Mouse (Mus musculus): ENCODE measurements at regions not wholly inside any gene's neighbourhood (a gene's known extent, or its start where the extent isn't known, plus 50 kb on each side); places are given as distances from the start of the nearest gene placed in this dataset.

GRCm38 (mm10) chr11:114448776-114449401 lies 219.4 kb upstream of the Rpl38 start:
- H3K36me3 ChIP-seq (ENCODE audit: control insufficient read depth, insufficient read depth, low read length, poor library complexity, severe bottlenecking), result no peaks in the 10 kb centered on the region
- no peaks in the 10 kb centered on the region for H3K27me3 ChIP-seq (ENCODE audit: control insufficient read depth, insufficient read depth, low read length, poor library complexity, severe bottlenecking)
- no peak for DNase-seq (ENCODE audit: low read depth, low spot score)

- no peak for DNase-seq (ENCODE audit: low read depth, low spot score)
- no peaks in the 10 kb centered on the region for H3K27me3 ChIP-seq (ENCODE audit: control insufficient read depth, insufficient read depth, low read length, poor library complexity, severe bottlenecking)
Measured at GRCm38 (mm10) chr11:114447461-114447847, 220.9 kb upstream of the Rpl38 start.

GRCm38 (mm10) chr11:114446617-114447460 lies 221.5 kb upstream of the Rpl38 start:
- peak; percentile 78 for DNase-seq (ENCODE audit: low read depth, low spot score)
- no peaks in the 10 kb centered on the region for H3K36me3 ChIP-seq (ENCODE audit: control insufficient read depth, insufficient read depth, low read length, poor library complexity, severe bottlenecking)
- H3K27me3 ChIP-seq (ENCODE audit: control insufficient read depth, insufficient read depth, low read length, poor library complexity, severe bottlenecking), result no peaks in the 10 kb centered on the region

More at GRCm38 (mm10) chr11:114447461-114447847, 220.9 kb upstream of the Rpl38 start:
- no peaks in the 10 kb centered on the region for H3K36me3 ChIP-seq (ENCODE audit: control insufficient read depth, insufficient read depth, low read length, poor library complexity, severe bottlenecking)

GRCm38 (mm10) chr11:114446075-114446616 lies 222.2 kb upstream of the Rpl38 start:
- no peak for DNase-seq (ENCODE audit: low read depth, low spot score)
- Histone ChIP-seq H3K36me3 (ENCODE audit: control insufficient read depth, insufficient read depth, low read length, poor library complexity, severe bottlenecking) (no peaks in the 10 kb centered on the region), H3K27me3 (ENCODE audit: control insufficient read depth, insufficient read depth, low read length, poor library complexity, severe bottlenecking) (no peaks in the 10 kb centered on the region)

- Histone ChIP-seq H3K36me3 (ENCODE audit: control insufficient read depth, insufficient read depth, low read length, poor library complexity, severe bottlenecking) (no peaks in the 10 kb centered on the region), H3K27me3 (ENCODE audit: control insufficient read depth, insufficient read depth, low read length, poor library complexity, severe bottlenecking) (no peaks in the 10 kb centered on the region)
- no peak for DNase-seq (ENCODE audit: low read depth, low spot score)
Measured at GRCm38 (mm10) chr11:114444211-114444610, 224.1 kb upstream of the Rpl38 start.

- Histone ChIP-seq H3K36me3 (ENCODE audit: control insufficient read depth, insufficient read depth, low read length, poor library complexity, severe bottlenecking) (no peaks in the 10 kb centered on the region), H3K27me3 (ENCODE audit: control insufficient read depth, insufficient read depth, low read length, poor library complexity, severe bottlenecking) (no peaks in the 10 kb centered on the region)
- DNase-seq (ENCODE audit: low read depth, low spot score), result peak; percentile 18
Measured at GRCm38 (mm10) chr11:114443444-114443843, 224.9 kb upstream of the Rpl38 start.

- Histone ChIP-seq H3K27me3 (ENCODE audit: control insufficient read depth, insufficient read depth, low read length, poor library complexity, severe bottlenecking) (no peaks in the 10 kb centered on the region), H3K36me3 (ENCODE audit: control insufficient read depth, insufficient read depth, low read length, poor library complexity, severe bottlenecking) (no peaks in the 10 kb centered on the region)
- DNase-seq (ENCODE audit: low read depth, low spot score), result no peak
Measured at GRCm38 (mm10) chr11:114439314-114439713, 229.0 kb upstream of the Rpl38 start.

- Histone ChIP-seq H3K36me3 (ENCODE audit: control insufficient read depth, insufficient read depth, low read length, poor library complexity, severe bottlenecking) (no peaks in the 10 kb centered on the region), H3K27me3 (ENCODE audit: control insufficient read depth, insufficient read depth, low read length, poor library complexity, severe bottlenecking) (no peaks in the 10 kb centered on the region)
- DNase-seq (ENCODE audit: low read depth, low spot score), result no peak
Measured at GRCm38 (mm10) chr11:114435788-114436187, 232.5 kb upstream of the Rpl38 start.

- DNase-seq (ENCODE audit: low read depth, low spot score), result no peak
- no peaks in the 10 kb centered on the region for H3K27me3 ChIP-seq (ENCODE audit: control insufficient read depth, insufficient read depth, low read length, poor library complexity, severe bottlenecking)
- H3K36me3 ChIP-seq (ENCODE audit: control insufficient read depth, insufficient read depth, low read length, poor library complexity, severe bottlenecking), result no peaks in the 10 kb centered on the region
Measured at GRCm38 (mm10) chr11:114433561-114433960, 234.8 kb upstream of the Rpl38 start.

- no peaks in the 10 kb centered on the region for H3K36me3 ChIP-seq (ENCODE audit: control insufficient read depth, insufficient read depth, low read length, poor library complexity, severe bottlenecking)
- no peak for DNase-seq (ENCODE audit: low read depth, low spot score)
Measured at GRCm38 (mm10) chr11:114425447-114425846, 242.9 kb upstream of the Rpl38 start.

GRCm38 (mm10) chr11:114423322-114423721 lies 245.0 kb upstream of the Rpl38 start:
- no peak for DNase-seq (ENCODE audit: low read depth, low spot score)
- no peaks in the 10 kb centered on the region; the same call in 1 of the 2 replicates for H3K27me3 ChIP-seq (ENCODE audit: control insufficient read depth, insufficient read depth, low read length, poor library complexity, severe bottlenecking)
- H3K36me3 ChIP-seq (ENCODE audit: control insufficient read depth, insufficient read depth, low read length, poor library complexity, severe bottlenecking), result no peaks in the 10 kb centered on the region

More at GRCm38 (mm10) chr11:114425447-114425846, 242.9 kb upstream of the Rpl38 start:
- no peaks in the 10 kb centered on the region; the same call in 1 of the 2 replicates for H3K27me3 ChIP-seq (ENCODE audit: control insufficient read depth, insufficient read depth, low read length, poor library complexity, severe bottlenecking)

- H3K36me3 ChIP-seq (ENCODE audit: control insufficient read depth, insufficient read depth, low read length, poor library complexity, severe bottlenecking), result no peaks in the 10 kb centered on the region
- DNase-seq (ENCODE audit: low read depth, low spot score), result peak; percentile 11
Measured at GRCm38 (mm10) chr11:114419002-114419401, 249.3 kb upstream of the Rpl38 start.

GRCm38 (mm10) chr11:114416168-114416567 lies 252.2 kb upstream of the Rpl38 start:
- no peaks in the 10 kb centered on the region for H3K36me3 ChIP-seq (ENCODE audit: control insufficient read depth, insufficient read depth, low read length, poor library complexity, severe bottlenecking)
- no peaks in the 10 kb centered on the region for H3K27me3 ChIP-seq (ENCODE audit: control insufficient read depth, insufficient read depth, low read length, poor library complexity, severe bottlenecking)
- peak; percentile 36 for DNase-seq (ENCODE audit: low read depth, low spot score)

More at GRCm38 (mm10) chr11:114419002-114419401, 249.3 kb upstream of the Rpl38 start:
- no peaks in the 10 kb centered on the region; the same call in 1 of the 2 replicates for H3K27me3 ChIP-seq (ENCODE audit: control insufficient read depth, insufficient read depth, low read length, poor library complexity, severe bottlenecking)

GRCm38 (mm10) chr11:114404401-114404800 lies 263.9 kb upstream of the Rpl38 start:
- Histone ChIP-seq H3K36me3 (ENCODE audit: control insufficient read depth, insufficient read depth, low read length, poor library complexity, severe bottlenecking) (no peaks in the 10 kb centered on the region), H3K27me3 (ENCODE audit: control insufficient read depth, insufficient read depth, low read length, poor library complexity, severe bottlenecking) (no peaks in the 10 kb centered on the region)
- DNase-seq (ENCODE audit: low read depth, low spot score), result no peak

All from splenic B cell, adult 2 months (primary cell).